Mouse (Mus musculus) midbrain, embryonic 12.5 days (tissue): ENCODE measurements around the gene Vamp8. TPM values are rescaled to one million over a fixed set of nuclear protein-coding genes. Genes with fewer than 3 reads are reported as not detected.

ENCODE experiments used
- ATAC-seq: fragments of 200-750 bp; cut with Nextera tagmentation; 2 replicates; pipeline ENCODE4 v1.8.0; 2017; ENCODE audit warnings: low read depth, moderate TSS enrichment, moderate library complexity; ENCODE audit not compliant: low FRiP score
- H3K27ac ChIP-seq: fragments of 300-500 bp; sonication (generic); replicated peaks from 2 replicates; pipeline ENCODE4 v1.5.1; 2016; ENCODE audit warnings: mild to moderate bottlenecking
- H3K27me3 ChIP-seq: fragments of 300-500 bp; sonication (generic); 2 replicates; pipeline ENCODE4 v1.6.1; 2016; ENCODE audit warnings: mild to moderate bottlenecking
- H3K36me3 ChIP-seq: fragments of 300-500 bp; sonication (generic); 2 replicates; pipeline ENCODE4 v1.6.1; 2016
- H3K4me1 ChIP-seq: fragments of 300-500 bp; sonication (generic); 2 replicates; pipeline ENCODE4 v1.6.1; 2016
- H3K4me2 ChIP-seq: fragments of 300-500 bp; sonication (generic); replicated peaks from 2 replicates; pipeline ENCODE4 v1.6.1; 2016; ENCODE audit warnings: mild to moderate bottlenecking, moderate library complexity
- H3K4me3 ChIP-seq: fragments of 300-500 bp; sonication (generic); 2 replicates; pipeline ENCODE4 v1.5.1; 2016; ENCODE audit warnings: mild to moderate bottlenecking
- H3K9ac ChIP-seq: fragments of 300-500 bp; sonication (generic); replicated peaks from 2 replicates; pipeline ENCODE4 v1.6.1; 2016; ENCODE audit warnings: mild to moderate bottlenecking, moderate library complexity
- H3K9me3 ChIP-seq: fragments of 300-500 bp; sonication (generic); 2 replicates; pipeline ENCODE4 v1.6.1; 2016; ENCODE audit warnings: mild to moderate bottlenecking
- WGBS: fragments of 180-500 bp; shearing (Covaris S2); methylation state at CpG from one replicate; pipeline ENCODE4 v1.1.7; 2016; 5-methylcytosine and 5-hydroxymethylcytosine counted together
- polyA plus RNA-seq: library from polyadenylated mRNA; unstranded; fragments of >200 nt; fragmentation: Nextera tagmentation; extraction: Ambion mirVana; gene quantifications from 2 replicates; pipeline ENCODE4 v1.2.1, GENCODE M21; 2016

Vamp8 gene
- polyA plus RNA-seq, 1 experiment from 2014 or later, result 33.6 TPM

DNA sequence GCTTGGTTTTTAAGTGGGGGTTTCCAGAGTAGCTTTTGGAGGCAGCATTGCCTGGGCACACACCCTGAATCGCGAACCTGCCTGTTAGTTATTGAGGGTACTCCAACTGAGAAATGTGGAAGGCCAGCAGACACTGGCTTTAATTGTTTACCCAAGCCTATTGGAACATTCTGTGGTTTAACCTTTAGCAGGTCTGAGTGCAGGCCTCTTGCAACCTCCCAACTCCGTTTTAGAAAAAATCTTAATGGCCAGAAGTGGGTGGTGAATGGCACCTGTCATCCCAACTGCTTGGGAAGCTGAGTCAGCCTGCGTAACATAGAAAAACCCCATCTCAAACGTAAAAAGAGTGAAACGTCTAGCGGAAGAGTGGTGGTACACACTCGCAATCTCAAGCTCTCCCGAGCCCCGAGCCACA is 6.3 kb upstream of the Vamp8 start:
- WGBS, result 85% methylated on average over 10 of the region's 10 CpGs
- H3K36me3 ChIP-seq, result no peaks in the 10 kb centered on the region
- no peaks in the 10 kb centered on the region for H3K27me3 ChIP-seq
- no peak for ATAC-seq
- no peak overlapping the region for H3K9ac ChIP-seq
- H3K27ac ChIP-seq, result no peak overlapping the region
- H3K4me1 ChIP-seq, result no peaks in the 10 kb centered on the region
- H3K4me3 ChIP-seq, result no peak overlapping the region
- no peak overlapping the region for H3K4me2 ChIP-seq
- no peaks in the 10 kb centered on the region for H3K9me3 ChIP-seq

DNA sequence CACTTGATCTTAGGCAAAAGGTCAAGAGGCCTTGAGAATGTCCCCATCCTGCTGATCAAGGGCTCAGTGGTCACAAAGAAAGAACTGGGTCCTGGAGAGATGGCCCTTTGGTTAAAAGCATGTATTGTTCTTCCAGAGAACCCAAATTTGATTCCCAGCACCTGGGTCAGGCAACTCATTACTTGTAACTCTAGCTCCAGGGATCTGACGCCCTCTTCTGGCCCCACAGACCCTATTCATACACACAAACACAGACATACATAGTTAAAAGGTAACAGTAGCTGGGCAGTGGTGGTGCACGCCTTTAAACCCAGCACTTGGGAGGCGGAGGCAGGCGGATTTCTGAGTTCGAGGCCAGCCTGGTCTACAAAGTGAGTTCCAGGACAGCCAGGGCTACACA is 1.8 kb upstream of the Vamp8 start:
- Histone ChIP-seq H3K27me3 (peaks cover 27% of the 10 kb centered on the region), H3K4me3 (no peak overlapping the region), H3K4me2 (no peak overlapping the region), H3K4me1 (peaks cover 15% of the 10 kb centered on the region), H3K27ac (no peak overlapping the region), H3K36me3 (no peaks in the 10 kb centered on the region), H3K9ac (no peak overlapping the region), H3K9me3 (no peaks in the 10 kb centered on the region)
- no peak for ATAC-seq
- WGBS, result 84% methylated on average over 5 of the region's 5 CpGs

DNA sequence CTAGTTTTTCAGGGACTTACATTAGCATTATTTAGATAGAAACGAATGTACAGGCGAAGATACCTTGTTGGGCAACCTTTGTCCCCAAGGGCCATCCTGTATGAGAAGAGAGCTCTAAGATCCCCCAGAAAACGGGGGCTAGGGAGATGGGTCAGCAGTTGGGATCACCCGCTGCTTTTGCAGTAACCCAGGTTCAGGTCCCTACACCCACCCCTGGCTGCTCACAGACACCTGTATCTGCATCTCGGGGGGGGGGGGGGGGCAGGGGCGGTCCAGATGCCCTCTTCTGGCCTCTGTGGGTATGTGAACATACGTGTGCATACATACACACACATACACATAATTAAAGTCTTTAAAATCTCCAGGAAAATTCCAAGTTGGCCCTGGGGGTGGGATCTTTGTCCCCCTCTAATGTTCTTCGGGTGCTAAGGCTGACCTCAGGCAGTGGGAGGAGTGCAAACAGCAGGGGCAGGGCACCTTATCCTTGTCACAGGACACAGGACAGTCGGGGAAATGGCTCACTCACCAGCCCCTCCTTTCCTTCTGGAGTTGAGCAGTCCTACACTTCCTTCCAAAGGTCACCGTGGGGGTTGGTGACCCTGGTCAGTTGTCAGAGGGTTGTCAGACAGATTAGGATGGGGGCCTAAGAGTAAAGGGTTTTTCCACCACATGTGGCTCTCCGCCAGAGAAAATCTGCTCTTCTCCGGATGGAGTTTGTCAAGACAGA is 455 bp upstream of the Vamp8 start:
- Histone ChIP-seq H3K9me3 (no peaks in the 10 kb centered on the region), H3K9ac (no peak overlapping the region), H3K27ac (no peak overlapping the region), H3K4me1 (peaks cover 15% of the 10 kb centered on the region), H3K36me3 (no peaks in the 10 kb centered on the region), H3K4me2 (peak overlapping the region; percentile 62), H3K4me3 (no peak overlapping the region; the same call in 1 of the 2 replicates), H3K27me3 (peaks cover 27% of the 10 kb centered on the region)
- ATAC-seq, result peak; percentile 30; the same call in 1 of the 2 replicates
- WGBS, result 10% methylated on average over 12 of the region's 12 CpGs

DNA sequence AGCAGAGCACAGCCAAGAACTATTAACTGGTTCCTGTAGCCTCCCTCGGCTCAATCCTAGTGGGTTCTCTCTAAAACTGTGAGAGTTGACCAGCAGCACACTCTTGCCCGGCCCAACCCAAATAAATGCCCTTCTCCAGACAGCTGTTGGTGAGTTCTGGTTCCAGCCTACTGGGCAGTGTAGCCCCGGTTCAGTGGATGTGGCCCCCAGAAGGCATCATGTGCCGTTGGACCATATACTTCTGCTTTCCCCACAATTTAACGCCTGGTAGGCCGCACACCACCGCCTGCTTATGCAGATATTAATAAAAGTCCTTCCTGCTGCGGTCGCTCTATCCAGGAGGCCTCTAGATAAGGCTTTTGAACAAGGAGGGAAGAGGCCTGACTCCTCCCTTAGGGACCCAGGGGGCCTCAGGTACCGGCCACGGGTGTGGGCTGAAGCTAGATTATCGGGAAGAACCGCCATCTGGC is 997 bp downstream of the Vamp8 start:
- peaks cover 27% of the 10 kb centered on the region for H3K27me3 ChIP-seq
- H3K9ac ChIP-seq, result peak overlapping the region; percentile 56; the same call in 1 of the 2 replicates
- H3K4me2 ChIP-seq, result peak overlapping the region; percentile 62
- H3K4me3 ChIP-seq, result peak overlapping the region; percentile 41
- no peaks in the 10 kb centered on the region for H3K36me3 ChIP-seq
- ATAC-seq, result peak; percentile 34; the same call in 1 of the 2 replicates
- no peaks in the 10 kb centered on the region for H3K9me3 ChIP-seq
- H3K4me1 ChIP-seq, result peaks cover 15% of the 10 kb centered on the region
- H3K27ac ChIP-seq, result no peak overlapping the region
- 31% methylated on average over 13 of the region's 13 CpGs for WGBS

DNA sequence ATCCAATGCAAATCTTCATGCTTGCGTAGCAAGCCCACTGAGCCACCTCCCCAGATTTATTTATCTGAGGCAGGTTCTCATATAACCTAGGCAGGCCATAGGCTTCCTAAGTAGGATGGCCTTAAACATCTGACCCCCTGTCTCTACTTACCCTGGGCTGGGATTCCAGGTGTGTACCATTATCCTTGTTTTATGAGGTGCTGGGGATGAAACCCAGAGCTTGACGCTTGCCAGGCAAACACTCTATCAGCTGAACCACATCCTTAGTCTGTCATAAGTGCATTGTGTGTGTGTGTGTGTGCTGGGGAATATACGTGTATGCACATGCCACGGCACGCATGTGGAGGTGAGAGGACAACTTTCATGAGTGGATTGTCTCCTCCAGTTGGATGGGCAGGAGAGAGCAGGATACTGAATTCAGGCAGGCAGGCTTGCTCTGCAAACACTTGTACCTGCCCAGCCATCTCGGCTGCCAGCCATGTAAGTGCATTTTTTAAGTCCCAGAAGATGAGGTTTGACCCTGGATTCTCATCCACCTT is 1.6 kb downstream of the Vamp8 start:
- ATAC-seq, result no peak
- Histone ChIP-seq H3K27me3 (peaks cover 27% of the 10 kb centered on the region), H3K4me3 (no peak overlapping the region), H3K9me3 (no peaks in the 10 kb centered on the region), H3K4me1 (peaks cover 15% of the 10 kb centered on the region), H3K36me3 (no peaks in the 10 kb centered on the region), H3K4me2 (no peak overlapping the region; the same call in 1 of the 2 replicates), H3K9ac (no peak overlapping the region), H3K27ac (no peak overlapping the region)
- 87% methylated on average over 6 of the region's 6 CpGs for WGBS

DNA sequence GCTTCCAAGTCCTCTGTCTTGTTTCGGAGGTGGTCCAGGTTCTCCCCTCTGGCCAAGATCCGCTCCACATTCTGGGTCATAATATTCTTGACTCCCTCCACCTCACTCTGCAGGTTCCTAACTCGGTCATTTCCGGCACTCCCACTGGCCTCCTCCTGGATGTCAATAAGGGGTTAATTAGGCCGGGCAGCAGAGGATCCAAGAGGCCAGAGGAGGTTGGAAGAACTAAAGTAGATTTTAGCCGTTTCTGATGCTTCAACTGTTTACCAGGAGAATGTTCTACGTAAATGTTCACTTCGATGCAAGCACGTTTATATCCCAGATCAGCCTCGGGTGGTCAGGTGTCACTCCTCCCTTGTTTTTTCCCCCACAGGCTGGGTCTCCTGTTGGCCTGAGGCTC is 2.2 kb downstream of the Vamp8 start:
- Histone ChIP-seq H3K9me3 (no peaks in the 10 kb centered on the region), H3K4me1 (peaks cover 15% of the 10 kb centered on the region), H3K27ac (no peak overlapping the region), H3K4me2 (no peak overlapping the region), H3K9ac (no peak overlapping the region), H3K4me3 (no peak overlapping the region), H3K27me3 (peaks cover 27% of the 10 kb centered on the region), H3K36me3 (no peaks in the 10 kb centered on the region)
- ATAC-seq, result no peak
- WGBS, result 74% methylated on average over 10 of the region's 10 CpGs

DNA sequence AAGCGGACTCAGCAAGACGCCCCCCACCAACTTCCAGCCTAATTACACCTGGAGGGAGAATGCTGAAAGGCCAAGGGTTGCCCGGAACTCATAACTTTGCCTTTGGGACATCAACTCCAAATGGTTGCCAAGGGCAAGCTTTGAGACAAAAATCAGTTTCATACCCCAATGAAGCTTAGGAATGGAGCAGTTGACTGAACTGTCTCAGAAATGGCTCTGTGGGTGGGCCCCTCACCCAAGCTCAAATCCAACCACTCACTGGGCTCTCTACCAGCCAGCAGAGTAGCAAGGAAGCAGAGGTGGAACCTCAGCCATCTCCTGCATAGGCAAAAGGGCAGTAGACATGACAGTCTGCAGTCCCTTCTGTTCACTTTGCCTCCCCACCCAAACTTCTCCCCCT is 2.7 kb downstream of the Vamp8 start:
- Histone ChIP-seq H3K4me1 (peaks cover 15% of the 10 kb centered on the region), H3K4me3 (no peak overlapping the region), H3K4me2 (no peak overlapping the region), H3K36me3 (no peaks in the 10 kb centered on the region), H3K9ac (no peak overlapping the region), H3K9me3 (no peaks in the 10 kb centered on the region), H3K27ac (no peak overlapping the region), H3K27me3 (peaks cover 27% of the 10 kb centered on the region)
- no peak for ATAC-seq
- WGBS, result 75% methylated on average over 3 of the region's 3 CpGs

DNA sequence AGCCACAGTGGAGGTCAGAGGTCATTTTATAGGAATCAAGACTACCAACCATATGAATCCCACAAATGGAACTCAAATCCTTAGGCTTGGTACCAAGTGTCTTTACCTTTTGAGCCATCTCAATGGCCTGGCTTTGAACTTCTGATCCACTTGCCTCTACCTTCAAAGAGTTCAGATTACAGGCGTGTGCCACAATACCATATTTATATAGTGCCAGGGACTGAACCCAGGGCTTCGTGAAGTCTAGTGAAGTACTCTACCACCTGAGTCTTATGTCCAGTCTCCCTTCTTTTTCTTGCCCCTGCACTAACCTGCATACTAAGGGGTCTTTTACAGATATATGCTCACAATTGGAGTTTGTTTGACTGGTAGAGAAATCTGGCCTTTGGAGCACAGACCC is 3.9 kb downstream of the Vamp8 start:
- Histone ChIP-seq H3K27ac (no peak overlapping the region), H3K9me3 (no peaks in the 10 kb centered on the region), H3K4me1 (peaks cover 15% of the 10 kb centered on the region), H3K4me2 (no peak overlapping the region), H3K9ac (no peak overlapping the region), H3K27me3 (peaks cover 29% of the 10 kb centered on the region), H3K4me3 (no peak overlapping the region), H3K36me3 (no peaks in the 10 kb centered on the region)
- no peak for ATAC-seq
- 80% methylated on average over 2 of the region's 2 CpGs for WGBS

DNA sequence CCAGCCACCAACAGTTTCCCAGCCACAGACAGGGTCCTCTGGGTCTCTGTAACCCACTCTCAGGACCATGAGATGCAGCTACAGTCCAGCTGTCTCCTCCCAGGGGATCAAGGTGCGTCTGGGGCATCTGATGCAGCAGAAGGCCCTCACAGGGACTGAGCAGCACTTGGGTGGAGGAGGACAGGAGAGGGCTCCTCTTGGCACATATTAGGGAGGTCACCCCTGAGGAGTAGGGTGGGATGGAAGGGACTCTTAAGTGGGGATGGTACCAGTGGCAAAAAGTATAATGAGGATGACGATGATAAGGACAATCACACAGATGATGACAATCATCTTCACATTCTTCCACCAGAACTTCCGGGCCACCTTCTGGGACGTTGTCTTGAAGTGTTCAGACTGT is 5.2 kb downstream of the Vamp8 start:
- Histone ChIP-seq H3K9me3 (no peaks in the 10 kb centered on the region), H3K9ac (no peak overlapping the region), H3K4me2 (no peak overlapping the region), H3K27ac (no peak overlapping the region), H3K36me3 (no peaks in the 10 kb centered on the region), H3K4me1 (peaks cover 12% of the 10 kb centered on the region), H3K4me3 (no peak overlapping the region), H3K27me3 (peaks cover 31% of the 10 kb centered on the region)
- 90% methylated on average over 4 of the region's 4 CpGs for WGBS
- no peak for ATAC-seq

DNA sequence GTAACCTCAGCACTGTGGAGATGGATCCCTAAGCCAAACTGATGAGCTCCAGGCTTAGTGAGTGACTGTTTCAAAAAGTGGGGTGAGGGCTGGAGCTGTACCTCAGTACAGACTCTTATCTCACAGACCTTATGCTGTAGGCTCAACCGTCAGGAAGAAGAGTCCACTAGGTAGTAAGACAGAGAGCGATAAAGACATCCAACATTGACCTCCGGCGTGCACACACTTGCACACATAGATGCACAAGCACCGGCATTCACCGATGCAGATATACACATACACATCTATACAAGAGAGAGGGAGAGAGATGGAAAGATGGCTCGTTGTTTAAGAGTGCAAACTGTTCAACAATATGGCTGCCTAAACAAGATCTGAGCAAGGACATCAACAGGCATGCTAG is 6.6 kb downstream of the Vamp8 start:
- Histone ChIP-seq H3K27ac (no peak overlapping the region), H3K9ac (no peak overlapping the region), H3K36me3 (no peaks in the 10 kb centered on the region), H3K4me3 (no peak overlapping the region), H3K9me3 (no peaks in the 10 kb centered on the region), H3K4me1 (peaks cover 6% of the 10 kb centered on the region; the same call in 1 of the 2 replicates), H3K27me3 (peaks cover 32% of the 10 kb centered on the region), H3K4me2 (no peak overlapping the region)
- ATAC-seq, result no peak
- WGBS, result 91% methylated on average over 7 of the region's 7 CpGs

DNA sequence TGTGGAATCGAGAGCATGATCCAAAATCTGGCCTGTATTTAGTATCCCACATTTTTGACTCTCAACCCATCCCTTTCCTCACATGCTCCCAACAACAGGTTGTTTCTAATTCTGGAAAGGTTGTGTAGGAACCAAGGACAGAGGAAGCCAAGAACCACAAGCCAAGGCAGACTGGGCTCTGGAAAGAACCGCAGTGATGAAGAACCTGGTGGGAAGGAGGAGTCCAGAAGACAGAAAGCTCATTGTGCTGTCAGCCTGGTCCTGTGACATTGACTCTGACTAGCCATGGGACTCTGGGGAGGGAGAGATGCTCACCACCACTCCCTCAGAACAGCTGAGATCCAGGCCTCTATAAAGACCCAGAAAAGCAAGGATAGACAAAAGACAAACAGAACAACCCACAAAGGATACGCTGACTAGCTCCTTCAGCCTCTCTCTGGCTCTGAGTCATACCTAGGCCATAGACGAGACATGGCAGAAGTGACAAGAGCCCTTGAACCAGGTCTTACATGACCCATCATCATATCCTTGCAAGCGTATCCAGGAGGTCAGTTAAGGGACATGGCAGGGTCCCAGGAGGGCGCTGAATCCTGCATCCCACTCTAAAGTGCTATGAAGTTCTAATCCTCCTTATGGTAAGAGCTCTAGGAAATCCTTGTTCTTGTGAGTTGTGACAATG is 7.2 kb downstream of the Vamp8 start:
- Histone ChIP-seq H3K9me3 (no peaks in the 10 kb centered on the region), H3K27me3 (peaks cover 32% of the 10 kb centered on the region), H3K36me3 (no peaks in the 10 kb centered on the region), H3K4me1 (peaks cover 6% of the 10 kb centered on the region; the same call in 1 of the 2 replicates), H3K9ac (no peak overlapping the region), H3K27ac (no peak overlapping the region), H3K4me3 (no peak overlapping the region), H3K4me2 (no peak overlapping the region)
- 81% methylated on average over 6 of the region's 6 CpGs for WGBS
- no peak for ATAC-seq

DNA sequence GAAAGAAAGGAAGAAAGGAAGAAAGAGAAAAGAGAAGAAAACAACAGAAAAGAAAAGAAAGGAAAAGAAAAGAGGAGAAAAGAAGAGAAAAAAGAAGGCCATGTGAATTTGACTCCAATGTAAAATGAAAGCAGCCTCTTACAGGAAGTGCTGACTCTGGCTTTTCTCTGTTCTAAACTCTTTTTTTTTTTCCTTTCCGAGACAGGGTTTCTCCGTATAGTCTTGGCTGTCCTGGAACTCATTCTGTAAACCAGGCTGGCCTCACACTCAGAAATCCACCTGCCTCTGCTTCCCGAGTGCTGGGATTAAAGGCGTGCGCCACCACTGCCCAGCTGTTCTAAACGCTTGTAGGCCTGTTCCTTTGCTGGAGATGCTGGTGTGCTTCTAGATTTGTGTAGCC is 8.0 kb downstream of the Vamp8 start:
- H3K4me1 ChIP-seq, result peaks cover 6% of the 10 kb centered on the region; the same call in 1 of the 2 replicates
- H3K4me2 ChIP-seq, result no peak overlapping the region
- WGBS, result 86% methylated on average over 6 of the region's 6 CpGs
- no peak overlapping the region for H3K4me3 ChIP-seq
- no peak overlapping the region for H3K9ac ChIP-seq
- no peaks in the 10 kb centered on the region for H3K36me3 ChIP-seq
- ATAC-seq, result no peak
- H3K27me3 ChIP-seq, result peaks cover 38% of the 10 kb centered on the region
- no peaks in the 10 kb centered on the region for H3K9me3 ChIP-seq
- H3K27ac ChIP-seq, result no peak overlapping the region
